Mouse (Mus musculus): Measurements from ENCODE around the gene Casq1. TPM values are rescaled to one million over a fixed set of nuclear protein-coding genes. Genes with fewer than 3 reads are reported as not detected.
A peak's percentile ranks its signal among the peaks of the same experiment; 100 is the strongest.
"Not testable (repeated sequence)": the region's sequence is repeated elsewhere in the genome, so short reads cannot be mapped to it uniquely, and the experiment has no call there.

Gene Casq1
- total RNA-seq (2021): 1 to 10 TPM; 6.6 to 9.1 TPM

DNA sequence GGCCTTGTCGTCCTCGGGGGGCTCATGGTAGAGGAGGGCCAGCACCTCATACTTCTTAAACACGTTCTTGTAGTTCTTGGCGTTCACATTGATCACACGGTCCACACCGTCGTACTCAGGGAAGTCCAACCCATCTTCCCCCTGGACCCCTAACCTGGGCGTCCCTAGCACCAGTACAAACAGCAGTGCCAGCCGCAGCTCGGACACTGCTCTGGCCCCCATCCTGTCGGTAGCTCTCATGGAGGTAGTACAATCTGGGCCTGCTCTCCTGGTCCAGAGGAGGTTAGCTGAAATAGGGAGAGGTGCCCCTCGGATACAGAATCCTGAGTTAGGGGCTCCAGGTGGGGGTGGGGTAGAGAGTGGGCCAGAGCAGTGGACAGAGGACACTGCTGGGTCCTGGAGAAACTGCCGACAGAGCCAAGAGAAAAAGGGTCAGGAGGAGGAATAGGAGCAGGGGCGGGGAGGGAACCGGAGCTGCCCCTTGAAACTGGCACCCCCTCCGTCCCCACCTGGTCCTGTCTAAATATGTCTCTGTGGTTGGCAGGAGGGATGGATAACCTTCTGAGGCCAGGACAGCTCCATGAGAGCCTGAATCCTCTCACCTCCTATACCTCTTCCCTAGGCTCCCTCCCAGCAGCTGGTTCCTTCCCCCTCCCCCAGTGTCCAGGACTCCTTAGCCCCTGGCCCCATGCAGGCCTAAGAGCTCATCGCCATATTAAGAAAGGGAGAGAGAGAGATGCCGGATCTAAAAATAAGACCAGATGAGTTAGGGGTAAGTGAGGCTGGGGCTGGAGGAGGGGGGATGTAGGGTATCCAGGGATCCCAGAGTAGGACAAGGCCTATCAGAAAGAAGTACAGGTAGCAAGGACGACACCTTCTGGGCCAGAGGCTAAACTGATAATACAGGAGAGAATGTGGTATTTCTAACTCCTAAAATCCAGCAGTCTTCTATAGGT, at the start of gene Casq1:
Gene Casq1 (minus strand): TSS at position 418 of the 956 bp plus-strand sequence.
- DNase-seq: no peak
- intact Hi-C loops (cut with DNase I): no loop called here

DNA sequence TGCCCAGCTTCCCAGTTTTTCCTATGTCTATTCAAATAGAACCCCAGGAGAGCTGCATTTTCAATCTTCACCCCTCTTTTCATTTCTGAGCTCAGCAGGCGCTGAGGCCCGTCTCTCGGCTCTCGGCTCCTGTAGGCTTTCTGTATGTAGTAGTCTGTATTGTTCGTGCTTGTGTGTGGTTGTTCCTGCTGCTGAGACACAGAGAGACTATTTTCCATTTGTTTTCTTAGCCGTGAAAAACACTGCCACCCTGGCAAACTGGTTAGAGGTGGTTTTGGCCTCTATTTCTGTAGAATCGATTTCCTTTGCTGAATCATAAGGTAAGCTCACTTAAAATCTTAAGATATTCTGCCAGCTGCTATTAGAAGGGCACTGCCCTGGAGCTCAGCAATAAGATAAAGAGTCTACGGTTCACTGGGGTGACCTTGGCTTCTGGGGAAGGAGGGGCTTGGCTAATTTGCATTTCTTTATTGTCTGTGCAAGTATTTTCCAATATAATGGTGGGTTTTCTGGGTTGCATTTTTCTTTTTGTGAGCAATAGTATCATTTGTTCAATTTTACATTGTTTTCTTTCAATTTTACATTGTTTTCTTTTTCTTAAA, 41.9 kb upstream of the Casq1 start, which contains the start of gene Igsf8:
Gene Igsf8 (plus strand): TSS at position 165 of the 602 bp plus-strand sequence.
- intact Hi-C loops (cut with DNase I): no loop called here
- no peak for DNase-seq

DNA sequence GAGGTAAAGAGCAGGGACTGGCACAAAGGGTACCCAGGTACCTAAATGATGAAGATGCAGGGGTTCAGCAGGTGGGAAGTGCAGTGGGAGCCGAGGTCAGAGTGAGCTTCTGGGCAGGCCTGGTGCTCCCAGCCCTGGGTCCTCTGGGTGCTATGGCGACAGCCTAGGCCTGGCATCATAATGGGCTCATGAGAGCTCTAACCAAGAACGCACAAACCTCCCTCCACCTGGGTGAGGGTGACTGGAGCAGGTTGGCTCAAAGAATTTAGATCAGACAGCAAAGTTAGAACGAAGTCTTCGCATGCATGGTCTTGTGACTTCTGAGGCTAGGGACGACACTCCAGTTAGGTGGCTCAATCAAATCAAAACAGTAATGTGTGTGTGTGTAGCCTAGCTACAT, 38.6 kb upstream of the Casq1 start, which contains the start of gene Atp1a4:
Gene Atp1a4 (minus strand): TSS at position 101 of the 400 bp plus-strand sequence.
- no peak for DNase-seq
- intact Hi-C loops (cut with DNase I): no loop called here

DNA sequence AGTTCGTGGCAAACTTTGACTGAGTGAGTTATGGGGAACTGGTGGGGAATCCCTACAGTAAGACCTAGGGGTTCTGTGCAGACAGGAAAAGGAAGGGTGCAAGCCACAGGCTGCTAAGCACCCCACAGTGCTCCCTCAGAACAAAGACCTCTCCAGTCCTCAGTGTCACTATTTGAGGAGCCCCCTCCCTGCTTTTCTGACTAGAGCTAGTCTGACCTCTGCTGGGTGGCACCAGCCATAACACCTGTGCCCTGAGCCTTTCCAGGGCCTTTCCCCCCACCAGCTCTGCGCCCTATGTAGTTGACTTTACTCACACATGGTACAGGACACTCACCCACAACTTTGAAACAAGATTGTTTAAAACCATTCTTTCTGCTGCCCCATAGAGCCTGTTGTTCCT, 28.0 kb upstream of the Casq1 start:
- DNase-seq: peak; percentile 60 to 63
- intact Hi-C loops (cut with DNase I): loop anchor here (1.0 to 5.0 kb wide), 4 partner anchors 60 to 200 kb away; partner anchors contain the start of gene Dcaf8

DNA sequence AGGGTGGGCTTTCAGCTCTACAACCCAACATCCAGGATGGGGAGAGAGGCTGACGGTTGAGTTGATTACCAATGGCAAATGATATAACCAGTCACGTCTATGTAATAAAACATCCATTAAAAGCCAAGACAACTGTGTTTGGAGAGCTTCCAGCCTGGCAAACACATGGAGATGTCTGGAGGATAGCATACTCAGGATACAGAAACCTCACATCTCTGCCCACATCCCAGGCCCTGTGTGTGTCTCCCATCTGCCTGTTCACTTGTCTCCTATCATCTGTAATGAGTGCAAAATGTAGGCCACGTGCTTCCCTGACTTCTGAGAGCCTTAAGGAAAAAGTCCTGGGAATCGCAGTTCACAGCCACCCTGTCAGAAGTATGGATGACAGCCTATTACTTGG, 27.5 kb upstream of the Casq1 start:
- intact Hi-C loops (cut with DNase I): loop anchor here (1.0 to 5.0 kb wide), 4 partner anchors 60 to 200 kb away; partner anchors contain the start of gene Dcaf8
- no peak for DNase-seq

DNA sequence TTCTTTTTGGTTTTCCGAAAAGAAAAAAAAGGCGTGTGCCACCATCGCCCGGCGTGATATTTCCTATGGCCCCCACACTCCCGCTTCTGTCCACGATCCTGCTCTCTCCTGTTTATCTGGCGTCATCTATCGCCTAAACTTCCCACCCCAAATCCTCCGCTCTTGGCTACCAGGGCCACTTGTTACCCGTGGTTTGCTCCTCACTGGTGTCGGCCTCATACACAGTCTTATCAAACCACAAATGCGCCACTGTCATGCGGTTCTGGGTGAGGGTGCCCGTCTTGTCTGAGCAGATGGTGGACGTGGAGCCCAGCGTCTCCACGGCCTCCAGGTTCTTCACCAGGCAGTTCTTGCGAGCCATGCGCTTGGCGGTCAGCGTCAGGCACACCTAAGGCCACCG, 25.0 kb upstream of the Casq1 start:
- not testable (repeated sequence) for DNase-seq
- intact Hi-C loops (cut with DNase I): loop anchor here (5.0 kb wide), 3 partner anchors 63 to 197 kb away; partner anchors contain the start of gene Dcaf8

DNA sequence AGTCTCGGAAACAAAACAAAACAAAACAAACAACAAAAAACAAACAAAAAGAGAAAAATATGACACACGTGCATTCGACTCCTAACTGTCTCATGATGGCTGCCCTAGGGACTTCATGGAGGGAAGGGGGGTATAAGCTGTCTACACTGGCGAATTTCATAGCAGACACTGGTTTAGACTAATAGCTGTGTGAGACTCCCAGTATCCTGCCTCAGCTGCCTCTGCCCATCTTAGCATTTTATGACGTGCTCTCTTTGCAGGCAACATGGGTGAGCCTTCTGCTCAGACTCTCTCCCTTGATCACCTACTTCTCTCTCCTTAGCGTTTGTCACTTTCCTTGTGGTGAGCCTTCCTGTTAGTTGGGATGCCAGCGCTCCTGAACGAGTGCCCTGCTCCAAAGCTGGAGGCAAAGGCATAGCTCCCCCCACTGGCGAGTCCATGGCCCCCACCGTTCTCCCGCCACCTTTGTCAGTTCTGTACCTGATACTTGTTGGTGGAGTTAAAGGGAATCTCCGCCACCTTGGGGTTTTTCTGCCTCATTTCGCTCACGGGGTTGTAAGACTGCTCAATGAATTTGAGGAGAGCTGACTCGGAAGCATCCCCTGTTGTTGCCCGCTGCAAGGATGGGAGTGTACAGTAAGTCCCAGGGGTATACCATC, 24.0 kb upstream of the Casq1 start:
- intact Hi-C loops (cut with DNase I): loop anchor here (2.0 kb wide), 1 partner anchor 21 kb away; no protein-coding TSS in a partner anchor
- peak; percentile 37 to 60 for DNase-seq

DNA sequence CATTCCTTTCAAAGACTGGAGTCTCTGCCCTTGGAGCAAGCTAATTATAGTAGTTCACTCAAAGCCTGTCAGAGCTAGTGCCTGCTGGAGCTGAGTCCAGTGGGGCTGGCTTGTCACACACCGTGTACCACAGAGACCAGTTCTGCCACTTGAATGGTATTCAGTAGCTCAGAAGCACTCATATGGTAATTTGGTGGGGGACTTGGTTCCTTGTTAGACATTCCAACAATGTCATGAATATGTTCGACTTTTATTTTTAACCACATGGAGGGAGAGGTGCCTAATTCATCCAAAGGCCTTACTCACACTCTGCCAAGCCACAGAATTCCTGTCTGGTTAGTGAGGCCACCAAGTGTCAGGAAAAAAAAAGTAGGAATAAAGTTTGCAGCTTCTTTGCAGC, 22.7 kb upstream of the Casq1 start:
- intact Hi-C loops (cut with DNase I): loop anchor here (2.0 kb wide), 1 partner anchor 20 kb away; no protein-coding TSS in a partner anchor
- peak; percentile 71 to 74 for DNase-seq

DNA sequence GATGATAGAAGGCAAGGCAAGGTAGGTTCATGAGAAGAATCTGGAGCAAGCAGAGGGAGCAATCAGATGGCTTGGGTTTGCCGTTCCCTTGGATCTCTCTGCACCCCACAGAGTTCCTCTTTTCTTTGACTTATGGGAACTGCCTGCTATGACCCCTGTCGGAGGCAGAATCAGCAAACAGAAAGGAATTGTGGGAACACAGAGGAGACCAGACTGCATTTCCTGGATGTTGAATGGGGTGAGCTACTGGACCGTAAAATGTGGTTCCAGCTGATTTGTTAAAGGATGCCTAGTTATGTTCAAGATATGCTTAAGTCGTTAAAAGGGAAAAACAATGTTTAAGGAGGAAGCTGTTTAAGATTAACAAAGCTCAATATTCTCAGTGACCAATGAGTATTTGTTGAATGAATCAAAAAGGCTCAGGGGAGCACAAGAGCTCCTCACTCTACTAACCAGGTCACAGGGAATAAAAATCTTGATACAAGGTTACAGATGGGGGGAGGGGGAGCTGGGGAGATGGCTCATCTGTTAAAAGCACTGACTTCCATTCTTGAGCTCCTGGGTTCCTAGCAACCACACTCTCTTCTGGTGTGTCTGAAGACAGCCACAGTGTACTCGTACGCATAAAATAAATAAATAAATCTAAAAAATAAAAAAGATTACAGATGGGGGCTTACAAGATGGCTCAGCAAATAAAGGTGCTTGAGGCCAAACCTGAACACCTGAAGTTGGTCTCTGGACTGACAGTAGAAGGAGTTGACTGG, 21.5 kb upstream of the Casq1 start:
- DNase-seq: no peak
- intact Hi-C loops (cut with DNase I): no loop called here

DNA sequence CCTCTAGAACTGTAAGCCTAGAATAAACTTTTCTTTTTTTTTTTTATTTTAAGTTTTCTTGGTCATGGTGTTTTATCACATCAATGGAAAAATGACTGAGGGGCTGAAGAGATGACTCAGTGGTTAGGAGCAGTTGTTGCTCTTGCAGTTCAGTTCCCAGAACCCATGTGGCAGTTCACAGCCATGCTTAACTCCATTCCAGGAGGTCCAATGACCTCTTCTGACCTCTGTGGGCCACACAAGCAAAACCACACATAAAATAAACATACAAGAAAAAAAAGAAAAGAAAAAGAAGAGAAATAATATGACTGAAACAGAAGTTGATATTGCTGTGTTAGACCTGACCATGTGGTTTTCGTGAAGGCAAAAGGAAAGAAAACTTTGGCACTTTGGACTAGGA, 9.5 kb upstream of the Casq1 start:
- intact Hi-C loops (cut with DNase I): no loop called here
- DNase-seq: no peak

DNA sequence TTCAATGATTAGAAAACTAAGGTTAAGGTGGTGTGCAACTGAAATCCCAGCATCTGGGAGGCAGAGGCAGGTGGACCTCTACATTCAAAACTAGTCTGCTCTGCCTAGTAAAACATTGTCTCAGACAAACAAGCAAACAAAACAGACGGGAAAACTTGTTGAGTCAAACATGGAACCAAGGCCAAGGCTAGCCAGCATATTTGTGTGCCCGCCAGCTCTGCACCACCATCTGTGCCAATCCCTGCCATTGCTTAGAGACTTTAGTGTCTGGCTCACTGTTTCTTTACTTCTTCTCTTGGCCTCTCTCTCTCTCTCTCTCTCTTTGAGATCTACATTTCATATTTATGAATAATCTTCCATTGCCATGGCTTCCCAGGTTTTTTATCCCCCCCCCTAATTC, 8.5 kb upstream of the Casq1 start:
- DNase-seq: no peak
- intact Hi-C loops (cut with DNase I): no loop called here

DNA sequence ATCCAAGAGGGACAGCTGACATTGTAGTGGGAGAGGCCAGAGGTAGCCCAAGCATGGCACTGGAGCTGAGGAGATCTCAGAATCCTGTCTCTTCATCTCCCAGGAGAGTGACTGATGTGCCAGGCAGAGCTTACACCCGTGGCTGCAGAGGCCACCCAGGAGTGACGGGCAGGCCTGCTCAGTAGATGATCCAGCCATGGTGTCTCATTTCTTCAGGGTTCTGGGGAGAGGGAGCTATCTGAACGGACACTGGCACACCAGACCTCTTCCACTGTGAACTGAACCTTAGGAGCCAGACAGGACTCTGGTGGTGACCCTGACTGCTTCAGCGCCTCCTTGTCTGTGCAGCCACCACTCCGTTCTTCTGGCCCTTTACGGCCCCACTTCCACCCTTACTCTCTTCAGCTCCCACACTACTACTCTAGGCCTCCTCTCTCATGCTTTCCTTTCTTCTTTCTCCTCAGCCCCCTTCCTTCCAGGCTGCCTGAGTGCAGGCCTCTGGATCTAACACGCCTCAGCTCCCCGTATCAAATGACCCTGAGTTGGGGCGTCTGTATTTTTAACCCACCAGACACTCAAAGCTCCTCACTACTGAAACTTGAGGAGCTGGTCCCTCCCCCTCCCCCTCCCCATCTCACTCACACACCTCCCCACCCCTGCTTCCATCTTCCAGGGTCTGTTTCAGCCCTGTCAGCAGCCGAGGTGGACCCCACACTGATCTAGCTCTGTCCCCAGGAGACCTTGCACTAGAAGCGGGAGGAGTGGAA, 1.8 kb upstream of the Casq1 start:
- intact Hi-C loops (cut with DNase I): loop anchor here (2.0 kb wide), 1 partner anchor 21 kb away; no protein-coding TSS in a partner anchor

DNA sequence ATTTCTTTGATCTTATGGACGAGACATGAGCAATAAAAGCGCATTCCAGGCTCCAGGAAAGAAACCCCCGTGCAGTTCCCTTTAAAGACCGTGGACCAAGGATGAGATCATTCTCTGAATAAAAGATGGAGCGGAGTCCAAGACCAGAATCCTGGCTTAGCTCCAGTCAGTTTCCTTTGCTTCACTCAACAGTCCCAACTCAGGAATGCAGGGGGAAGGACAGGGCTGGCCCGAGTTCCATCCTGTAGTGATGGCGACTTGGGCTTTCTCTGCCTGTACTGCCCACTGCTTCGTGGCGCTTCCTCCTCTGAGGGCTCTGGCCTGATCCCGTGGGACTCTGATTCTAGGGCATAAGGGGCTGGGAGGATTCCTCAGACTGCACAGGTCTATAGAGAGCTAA, 746 bp upstream of the Casq1 start:
- intact Hi-C loops (cut with DNase I): no loop called here
- DNase-seq: peak; percentile 91 to 92

More for the DNA sequence above, 1.8 kb upstream of the Casq1 start:
- peak in 1 of 2 experiments; percentile 20 for DNase-seq

DNA sequence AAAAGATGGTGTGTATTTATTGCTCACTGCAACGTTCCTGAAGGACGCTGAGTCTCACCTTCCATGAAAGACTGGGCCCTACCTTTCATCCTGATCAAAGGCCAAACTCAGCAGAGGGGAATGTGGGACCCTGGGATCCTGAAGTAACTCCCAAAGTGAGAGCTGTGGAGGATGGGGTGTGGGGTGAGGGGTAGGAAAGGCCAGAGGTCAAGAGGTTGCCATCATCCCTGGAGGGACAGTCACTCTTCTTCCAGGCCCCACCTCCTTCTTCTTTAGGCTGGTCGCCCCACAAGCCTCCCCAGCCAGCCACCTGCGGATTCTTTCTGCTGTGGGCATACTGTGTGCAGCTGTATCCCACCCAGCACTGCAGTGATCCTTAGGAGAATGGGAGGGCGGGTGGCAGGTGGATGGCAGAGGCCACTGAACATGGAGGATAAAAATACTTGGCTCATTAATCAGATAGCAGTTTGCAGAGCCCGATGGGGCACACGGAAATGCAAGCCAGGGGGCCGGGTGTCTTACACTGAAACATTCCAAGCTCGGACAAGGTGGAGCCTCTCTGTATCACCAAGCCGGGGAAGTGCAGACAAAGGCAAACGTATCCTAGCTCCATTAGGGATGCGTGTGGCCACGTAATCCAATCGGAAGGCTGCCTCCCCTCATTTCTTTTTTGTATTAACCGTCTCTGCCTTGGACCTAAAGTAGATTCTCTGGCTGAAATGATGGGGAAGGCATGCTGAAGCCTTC, 1.3 kb downstream of the Casq1 start:
- intact Hi-C loops (cut with DNase I): no loop called here

DNA sequence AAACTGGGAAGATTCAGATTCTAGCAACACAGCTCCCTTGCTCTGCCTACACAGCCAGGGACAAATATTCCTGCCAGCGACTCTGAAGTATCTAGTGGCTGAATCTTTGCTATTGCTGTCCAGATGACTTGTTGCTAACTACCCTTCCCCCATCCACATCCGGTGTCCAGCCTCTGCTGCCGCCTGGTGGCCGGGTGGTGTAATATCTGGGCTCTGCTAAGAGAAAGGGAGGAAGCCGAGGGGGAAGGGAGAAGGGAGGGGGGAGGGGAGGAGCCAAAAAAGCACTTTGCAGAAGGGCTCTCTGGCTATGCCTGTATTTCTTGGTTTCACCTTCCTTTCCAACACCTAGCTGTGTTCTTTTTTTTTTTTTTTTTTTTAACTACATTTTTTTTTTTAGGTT, 2.5 kb downstream of the Casq1 start:
- intact Hi-C loops (cut with DNase I): loop anchor here (2.0 kb wide), 2 partner anchors 14 to 44 kb away; no protein-coding TSS in a partner anchor
- DNase-seq: peak; percentile 97 to 98

More for the DNA sequence above, 1.3 kb downstream of the Casq1 start:
- peak in 1 of 2 experiments; percentile 40 for DNase-seq

DNA sequence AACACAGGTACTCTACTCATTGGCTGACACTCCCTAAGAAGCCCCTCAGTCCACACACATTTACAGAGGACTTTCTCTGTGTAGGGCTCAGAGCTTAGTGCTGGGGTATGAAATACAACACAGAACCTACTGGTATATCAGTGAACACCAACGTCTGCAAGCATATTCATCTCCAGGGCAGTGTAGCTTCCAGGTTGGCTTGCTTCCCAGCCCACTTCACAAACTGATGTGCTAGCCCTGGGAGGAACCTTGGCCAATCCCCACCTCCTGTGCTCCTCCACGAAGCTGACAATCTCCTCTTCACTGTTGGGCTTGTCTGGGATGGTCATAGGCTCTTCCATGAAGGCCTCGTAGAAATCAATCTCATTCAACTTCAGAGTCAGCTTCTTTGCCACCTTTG, 4.9 kb downstream of the Casq1 start:
- intact Hi-C loops (cut with DNase I): no loop called here
- DNase-seq: peak; percentile 82 to 85

DNA sequence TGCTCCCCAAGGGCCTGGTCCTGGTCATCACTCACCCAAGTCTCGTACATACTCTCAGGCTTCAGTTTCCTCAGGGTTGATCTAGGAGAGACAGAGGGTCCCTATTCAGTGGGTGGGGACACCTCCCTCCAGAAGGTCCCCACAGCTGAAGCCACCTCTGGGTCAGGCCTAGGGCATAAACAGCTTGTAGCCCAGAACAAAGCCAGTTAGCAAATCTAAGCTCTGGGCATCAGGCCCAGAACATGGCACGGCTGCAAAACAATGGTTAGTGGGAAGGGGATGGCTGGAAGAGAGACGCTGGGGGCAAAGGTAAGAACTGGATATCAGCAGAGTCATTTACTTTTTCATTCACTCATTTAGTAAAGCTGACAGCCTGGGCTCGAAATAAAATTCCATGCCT, 5.9 kb downstream of the Casq1 start:
- peak in 1 of 2 experiments; percentile 20 for DNase-seq
- intact Hi-C loops (cut with DNase I): no loop called here

DNA sequence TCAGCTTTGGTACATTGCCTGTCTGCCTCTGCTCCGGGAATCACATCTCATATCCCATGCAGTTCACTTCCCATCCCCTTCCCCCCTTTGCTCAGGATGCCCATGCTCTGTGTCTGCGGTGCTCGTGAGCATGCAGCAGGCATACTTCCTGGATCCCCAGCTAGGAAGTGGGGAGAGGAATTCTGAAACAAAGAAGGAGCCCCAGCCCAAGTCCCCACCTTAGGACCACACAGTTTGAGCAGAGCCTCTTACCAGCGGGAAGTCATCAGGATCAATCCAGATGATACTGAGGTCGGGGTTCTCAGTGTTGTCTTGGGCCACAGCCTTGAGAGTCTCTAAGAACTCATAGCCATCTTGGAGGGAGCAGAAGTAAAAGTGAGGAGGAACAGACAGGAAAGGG, 6.9 kb downstream of the Casq1 start:
- intact Hi-C loops (cut with DNase I): no loop called here
- no peak for DNase-seq

All from heart, postnatal 10 days (tissue).